Mouse (Mus musculus) midbrain, embryonic 14.5 days (tissue): Measurements from ENCODE around the gene Podnl1. TPM values are rescaled to one million over a fixed set of nuclear protein-coding genes. Genes with fewer than 3 reads are reported as not detected.

Source experiments
- ATAC-seq: fragments of 200-750 bp; cut with Nextera tagmentation; 2 replicates; pipeline ENCODE4 v1.8.0; 2017; ENCODE audit warnings: moderate number of reproducible peaks, moderate library complexity; ENCODE audit not compliant: low FRiP score, low TSS enrichment
- DNase-seq: peaks from one replicate; pipeline ENCODE4 v3.0.0-alpha.2; 2015
- H3K27ac ChIP-seq: fragments of 300-500 bp; sonication (generic); replicated peaks from 2 replicates; pipeline ENCODE4 v1.5.1; 2014; ENCODE audit warnings: mild to moderate bottlenecking, low read depth, low read length, moderate library complexity
- H3K27me3 ChIP-seq: fragments of 300-500 bp; sonication (generic); 2 replicates; pipeline ENCODE4 v1.6.1; 2014; ENCODE audit warnings: low read length, control low read depth, mixed read lengths; ENCODE audit not compliant: control insufficient read depth, insufficient read depth
- H3K36me3 ChIP-seq: fragments of 300-500 bp; sonication (generic); 2 replicates; pipeline ENCODE4 v1.6.1; 2014; ENCODE audit warnings: low read length, control low read depth; ENCODE audit not compliant: control insufficient read depth, insufficient read depth
- H3K4me1 ChIP-seq: fragments of 300-500 bp; sonication (generic); 2 replicates; pipeline ENCODE4 v1.6.1; 2014; ENCODE audit warnings: mild to moderate bottlenecking, antibody characterized with exemption, low read length, control low read depth; ENCODE audit not compliant: control insufficient read depth, insufficient read depth
- H3K4me2 ChIP-seq: fragments of 300-500 bp; sonication (generic); 2 replicates; pipeline ENCODE4 v1.6.1; 2014; ENCODE audit warnings: mild to moderate bottlenecking, low read length, moderate library complexity
- H3K4me3 ChIP-seq: fragments of 300-500 bp; sonication (generic); replicated peaks from 2 replicates; pipeline ENCODE4 v1.5.1; 2014; ENCODE audit warnings: low read depth, low read length
- H3K9ac ChIP-seq: fragments of 300-500 bp; sonication (generic); replicated peaks from 2 replicates; pipeline ENCODE4 v1.6.1; 2014; ENCODE audit warnings: mild to moderate bottlenecking, low read length, moderate library complexity
- H3K9me3 ChIP-seq: fragments of 300-500 bp; sonication (generic); 2 replicates; pipeline ENCODE4 v1.6.1; 2016; ENCODE audit warnings: low read length, control low read depth, mixed read lengths; ENCODE audit not compliant: control insufficient read depth
- WGBS: fragments of 180-500 bp; shearing (Covaris S2); extraction: QIAGEN DNeasy Blood & Tissue Kit; methylation state at CpG from one replicate; pipeline ENCODE4 v1.1.7; 2014; 5-methylcytosine and 5-hydroxymethylcytosine counted together
- polyA plus RNA-seq: library from polyadenylated mRNA; unstranded; fragments of >200 nt; fragmentation: Nextera tagmentation; extraction: Ambion mirVana; gene quantifications from 2 replicates; pipeline ENCODE4 v1.2.1, GENCODE M21; 2014

The Podnl1 gene
- 0.63 and 0.68 TPM in 2 replicates for polyA plus RNA-seq

- ATAC-seq, result peak; percentile 34; the same call in 1 of the 2 replicates
- no peaks in the 10 kb centered on the region for H3K36me3 ChIP-seq
- DNase-seq, result no peak
These were observed at the start of gene Podnl1 for GRCm38 (mm10) chr8:84125656-84126055. TSS of gene Podnl1 (plus strand) at chr8:84125989.

DNA sequence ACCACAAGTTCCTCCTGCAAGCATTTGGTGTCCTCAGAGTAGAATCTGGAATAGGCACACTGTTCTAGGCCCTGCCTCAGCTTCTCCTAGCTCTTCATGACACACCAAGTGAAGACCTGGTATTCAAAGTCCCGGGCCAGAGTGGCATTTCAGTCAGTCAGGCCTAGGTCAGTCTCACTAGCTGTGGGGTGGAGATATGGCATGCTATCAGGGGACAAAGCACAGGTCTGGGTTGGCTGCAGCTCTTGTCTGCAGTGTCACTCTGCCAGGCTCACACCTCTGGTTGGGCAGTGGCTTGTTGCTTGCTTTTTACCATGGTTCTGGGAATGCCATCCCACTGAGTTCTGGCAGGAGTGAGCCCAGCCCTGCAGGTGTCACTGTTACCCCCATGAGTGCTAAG, 49.4 kb upstream of the Podnl1 start:
- Histone ChIP-seq H3K9ac (no peak overlapping the region), H3K36me3 (peaks cover 59% of the 10 kb centered on the region), H3K4me1 (peaks cover 11% of the 10 kb centered on the region), H3K27me3 (no peaks in the 10 kb centered on the region), H3K27ac (no peak overlapping the region), H3K4me3 (no peak overlapping the region), H3K4me2 (no peak overlapping the region), H3K9me3 (no peaks in the 10 kb centered on the region)
- ATAC-seq (no peak), DNase-seq (no peak)
- WGBS, result 92% methylated on average over 1 of the region's 1 CpGs

More at GRCm38 (mm10) chr8:84125656-84126055, at the start of gene Podnl1:
- H3K9ac ChIP-seq, result no peak within 1 kb of the TSS
- H3K4me3 ChIP-seq, result no peak within 1 kb of the TSS
- H3K27me3 ChIP-seq, result no peaks in the 10 kb centered on the region
- H3K4me1 ChIP-seq, result no peaks in the 10 kb centered on the region
- WGBS, result 57% methylated on average over 9 of the region's 9 CpGs
- H3K4me2 ChIP-seq, result no peak within 1 kb of the TSS
- no peaks in the 10 kb centered on the region for H3K9me3 ChIP-seq
- 0 out of 2 replicates have a peak within 1 kb of the TSS, but pooled peaks have one; percentile 20 for H3K27ac ChIP-seq

DNA sequence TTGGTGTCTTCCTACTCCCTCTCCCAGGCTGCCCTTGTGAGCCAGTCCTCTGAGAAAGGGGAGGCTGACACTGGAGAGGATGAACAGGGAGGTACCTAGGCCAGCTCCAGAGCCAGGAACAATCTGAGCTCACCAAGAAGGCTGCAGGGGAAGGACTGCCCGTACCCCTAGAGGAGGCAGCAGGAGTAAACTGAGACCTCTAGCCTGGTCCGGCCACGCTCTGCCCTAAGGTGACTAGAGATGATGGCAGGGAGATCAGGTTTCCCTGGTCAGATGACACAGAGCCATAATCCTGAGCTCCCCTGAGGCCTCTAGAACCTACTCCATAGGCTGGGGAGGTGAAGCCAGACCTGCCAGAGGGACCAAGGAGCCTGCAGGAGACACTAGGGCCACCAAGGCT, 48.9 kb upstream of the Podnl1 start:
- 91% methylated on average over 3 of the region's 3 CpGs for WGBS
- no peak for ATAC-seq
- peaks cover 62% of the 10 kb centered on the region for H3K36me3 ChIP-seq

DNA sequence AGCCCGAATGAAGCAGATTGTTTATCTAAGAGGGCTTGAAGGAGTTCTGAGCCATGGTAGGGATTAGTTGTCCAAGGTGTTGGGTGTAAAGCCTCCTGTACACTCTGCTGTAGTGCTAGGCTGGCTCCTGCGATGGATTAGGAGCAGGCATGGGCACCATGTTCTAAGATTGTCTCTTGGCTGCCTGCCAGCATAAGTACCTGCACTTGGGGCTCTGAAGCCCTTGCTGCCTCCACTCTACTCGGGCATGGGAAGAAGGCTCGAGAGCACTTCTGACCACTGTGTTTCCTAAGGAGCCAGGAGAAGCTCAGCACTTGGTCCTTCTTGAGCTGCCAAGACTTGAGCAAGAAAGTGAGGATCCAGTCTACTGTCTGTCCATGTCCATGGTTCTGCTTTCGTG, 46.6 kb upstream of the Podnl1 start:
- H3K27ac ChIP-seq, result no peak overlapping the region
- no peak overlapping the region for H3K4me2 ChIP-seq
- no peak overlapping the region for H3K4me3 ChIP-seq
- no peak for DNase-seq
- H3K27me3 ChIP-seq, result no peaks in the 10 kb centered on the region
- H3K9me3 ChIP-seq, result no peaks in the 10 kb centered on the region
- no peak for ATAC-seq
- WGBS, result 88% methylated on average over 5 of the region's 5 CpGs
- no peaks in the 10 kb centered on the region for H3K4me1 ChIP-seq
- H3K36me3 ChIP-seq, result peaks cover 85% of the 10 kb centered on the region
- no peak overlapping the region for H3K9ac ChIP-seq

More for the DNA sequence above, 48.9 kb upstream of the Podnl1 start:
- Histone ChIP-seq H3K9me3 (no peaks in the 10 kb centered on the region), H3K9ac (no peak overlapping the region), H3K27ac (no peak overlapping the region), H3K27me3 (no peaks in the 10 kb centered on the region), H3K4me3 (no peak overlapping the region), H3K4me1 (peaks cover 11% of the 10 kb centered on the region), H3K4me2 (no peak overlapping the region)
- DNase-seq, result no peak

DNA sequence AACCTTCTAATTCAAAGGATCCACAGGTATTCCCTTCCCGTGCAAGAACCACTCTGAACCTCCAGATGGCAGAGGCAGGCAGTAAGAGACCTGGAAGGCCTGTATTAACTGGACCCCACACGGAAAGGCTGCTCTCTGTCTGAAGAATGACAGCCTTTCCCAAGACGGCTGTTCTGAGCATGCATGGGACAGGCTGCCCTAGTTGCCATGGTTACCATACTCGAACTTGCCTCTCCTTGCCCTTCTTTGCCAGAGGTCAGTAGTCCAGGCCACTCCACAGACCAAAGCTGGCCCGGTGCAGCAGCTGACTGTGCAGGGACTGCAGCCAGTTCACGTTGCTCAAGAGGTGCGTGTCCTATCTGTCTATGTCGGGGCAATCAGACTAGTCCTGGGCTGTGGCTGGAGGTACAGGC, 42.0 kb upstream of the Podnl1 start:
- no peak for ATAC-seq
- peak; percentile 53 for DNase-seq
- WGBS, result 13% methylated on average over 8 of the region's 8 CpGs
- peaks cover 90% of the 10 kb centered on the region for H3K36me3 ChIP-seq
- H3K27me3 ChIP-seq, result no peaks in the 10 kb centered on the region
- H3K9me3 ChIP-seq, result no peaks in the 10 kb centered on the region
- no peak overlapping the region for H3K4me2 ChIP-seq
- no peak overlapping the region for H3K4me3 ChIP-seq
- no peaks in the 10 kb centered on the region for H3K4me1 ChIP-seq
- H3K9ac ChIP-seq, result no peak overlapping the region
- no peak overlapping the region for H3K27ac ChIP-seq

- H3K9me3 ChIP-seq, result no peaks in the 10 kb centered on the region
- H3K27ac ChIP-seq, result no peak overlapping the region
- no peaks in the 10 kb centered on the region for H3K4me1 ChIP-seq
- no peak overlapping the region for H3K4me2 ChIP-seq
- ATAC-seq (no peak), DNase-seq (no peak)
- peaks cover 92% of the 10 kb centered on the region for H3K36me3 ChIP-seq
- no peaks in the 10 kb centered on the region for H3K27me3 ChIP-seq
- H3K4me3 ChIP-seq, result no peak overlapping the region
- WGBS, result 29% methylated on average over 42 of the region's 42 CpGs
- no peak overlapping the region for H3K9ac ChIP-seq
These were observed 41.3 kb upstream of the Podnl1 start for GRCm38 (mm10) chr8:84084341-84085115.

DNA sequence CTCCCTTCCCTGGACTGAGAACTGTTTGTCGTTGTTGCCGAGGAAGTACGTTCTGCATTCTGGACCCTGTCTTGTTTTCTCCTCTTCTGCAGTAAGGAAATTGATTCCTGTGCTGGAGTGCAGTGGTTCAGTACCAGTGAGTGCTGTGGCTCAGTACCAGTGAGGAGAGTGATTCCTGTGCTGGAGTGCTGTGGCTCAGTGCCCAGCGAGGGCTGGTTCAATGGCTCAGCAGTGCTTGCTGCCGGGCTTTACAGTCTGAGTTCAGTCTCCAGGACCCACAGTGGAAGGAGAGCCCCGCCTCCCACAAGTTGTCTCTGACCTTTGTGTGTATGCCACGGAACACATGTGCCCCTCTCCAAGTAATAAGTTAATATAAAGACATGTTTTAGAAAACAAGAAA, 38.6 kb upstream of the Podnl1 start:
- no peaks in the 10 kb centered on the region for H3K4me1 ChIP-seq
- no peak overlapping the region for H3K27ac ChIP-seq
- H3K4me2 ChIP-seq, result no peak overlapping the region
- ATAC-seq, result no peak
- no peak overlapping the region for H3K9ac ChIP-seq
- 92% methylated on average over 7 of the region's 7 CpGs for WGBS
- peaks cover 93% of the 10 kb centered on the region for H3K36me3 ChIP-seq
- H3K4me3 ChIP-seq, result no peak overlapping the region
- H3K27me3 ChIP-seq, result no peaks in the 10 kb centered on the region
- no peaks in the 10 kb centered on the region for H3K9me3 ChIP-seq
- DNase-seq, result no peak

- Histone ChIP-seq H3K27ac (no peak overlapping the region), H3K36me3 (peaks cover 93% of the 10 kb centered on the region), H3K9ac (no peak overlapping the region), H3K9me3 (no peaks in the 10 kb centered on the region), H3K27me3 (no peaks in the 10 kb centered on the region), H3K4me2 (no peak overlapping the region), H3K4me1 (no peaks in the 10 kb centered on the region), H3K4me3 (no peak overlapping the region)
- DNase-seq (no peak), ATAC-seq (no peak)
- 97% methylated on average over 14 of the region's 14 CpGs for WGBS
These were observed 38.0 kb upstream of the Podnl1 start for GRCm38 (mm10) chr8:84087821-84088220.

DNA sequence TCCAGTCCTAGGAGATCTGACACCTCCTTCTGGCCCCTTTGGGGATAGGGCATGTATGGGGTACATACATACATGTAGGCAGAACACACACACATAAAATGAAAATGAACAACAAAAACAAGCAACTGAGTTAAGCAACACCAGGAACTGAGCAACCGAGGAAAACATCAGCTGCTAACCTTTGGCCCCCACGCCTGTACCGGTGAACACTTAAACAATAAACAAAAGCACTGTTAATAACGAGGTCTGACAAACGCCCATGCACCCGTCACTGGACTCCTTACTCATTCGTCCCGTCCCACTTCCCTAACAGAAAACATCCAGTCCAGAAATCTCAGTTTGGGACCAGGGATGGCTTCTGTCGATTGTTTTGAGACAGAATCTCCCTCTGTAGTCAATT, 36.5 kb upstream of the Podnl1 start:
- Histone ChIP-seq H3K27ac (no peak overlapping the region), H3K27me3 (no peaks in the 10 kb centered on the region), H3K4me1 (no peaks in the 10 kb centered on the region), H3K36me3 (peaks cover 91% of the 10 kb centered on the region), H3K4me2 (no peak overlapping the region), H3K4me3 (no peak overlapping the region), H3K9ac (no peak overlapping the region), H3K9me3 (no peaks in the 10 kb centered on the region)
- WGBS, result 90% methylated on average over 9 of the region's 9 CpGs
- DNase-seq (no peak), ATAC-seq (no peak)
